ENCODE assay signal across 9 mouse cellular contexts in genomic region chr5:128482617-128483440, GRCm38 (mm10). TPM values are rescaled to one million over a fixed set of nuclear protein-coding genes. Genes with fewer than 3 reads are reported as not detected.
DNase-seq lines count a peak whose midpoint lies in the region; ATAC-seq and TF ChIP-seq lines count a peak whose summit lies in the region.
"Had no signal": no experiment of that assay in that cellular context is flagged by ENCODE, and none has a peak within 500 bp of the region (broad histone marks: within the 10 kb centered on the region; RNA-seq: fewer than 3 reads in every experiment).

No protein-coding gene starts in this region.

- H3K4me2 ChIP-seq in kidney, postnatal 0 days (ENCODE audit: low read length) = peak overlapping the region; percentile 18; the same call in 1 of the 2 replicates
- H3K4me2 ChIP-seq in embryonic facial prominence, embryonic 11.5 days (ENCODE audit: low read depth, low read length) = peak overlapping the region; percentile 41
- peak overlapping the region; percentile 57 for H3K4me2 ChIP-seq in hindbrain, embryonic 15.5 days
- H3K4me2 ChIP-seq in neural tube, embryonic 15.5 days = peak overlapping the region; percentile 49

- peak; percentile 9 for DNase-seq in kidney, postnatal 0 days (ENCODE audit: low spot score)
- no peak for DNase-seq in kidney, adult 11 months
- peak; percentile 23 for DNase-seq in embryonic facial prominence, embryonic 11.5 days (ENCODE audit: low spot score)
- DNase-seq in layer of hippocampus, adult 9-11 months = no peak
- no peak for DNase-seq in thymus, postnatal 4 days
- no peak for DNase-seq in adrenal gland, adult 2 months

- no peak overlapping the region for H3K27ac ChIP-seq in kidney, postnatal 0 days
- no peak overlapping the region for H3K27ac ChIP-seq in embryonic facial prominence, embryonic 11.5 days (replicated peaks; ENCODE audit: low read depth, low read length)
- H3K27ac ChIP-seq in hindbrain, embryonic 15.5 days (replicated peaks) = 0 out of 2 replicates have a peak overlapping the region, but pooled peaks have one; percentile 3
- H3K27ac ChIP-seq in neural tube, embryonic 15.5 days (replicated peaks) = no peak overlapping the region

- no peaks in the 10 kb centered on the region for H3K36me3 ChIP-seq in kidney, postnatal 0 days (ENCODE audit: insufficient read depth, low read length)
- H3K36me3 ChIP-seq in embryonic facial prominence, embryonic 11.5 days (replicated peaks; ENCODE audit: control insufficient read depth, insufficient read depth, low read depth, low read length) = no peaks in the 10 kb centered on the region
- no peaks in the 10 kb centered on the region for H3K36me3 ChIP-seq in hindbrain, embryonic 15.5 days
- no peaks in the 10 kb centered on the region for H3K36me3 ChIP-seq in neural tube, embryonic 15.5 days

- WGBS in kidney, postnatal 0 days = 2% methylated on average over 20 of the region's 20 CpGs
- WGBS in embryonic facial prominence, embryonic 11.5 days = 3% methylated on average over 20 of the region's 20 CpGs
- WGBS in hindbrain, embryonic 15.5 days = 3% methylated on average over 20 of the region's 20 CpGs
- 6% methylated on average over 20 of the region's 20 CpGs for WGBS in neural tube, embryonic 15.5 days

- peaks cover 5% of the 10 kb centered on the region; the same call in 1 of the 2 replicates for H3K27me3 ChIP-seq in kidney, postnatal 0 days (ENCODE audit: insufficient read depth, low read length)
- peaks cover 12% of the 10 kb centered on the region for H3K27me3 ChIP-seq in embryonic facial prominence, embryonic 11.5 days (ENCODE audit: control insufficient read depth, insufficient read depth, low read length)
- H3K27me3 ChIP-seq in hindbrain, embryonic 15.5 days = no peaks in the 10 kb centered on the region
- peaks cover 4% of the 10 kb centered on the region for H3K27me3 ChIP-seq in neural tube, embryonic 15.5 days (replicated peaks)

- ATAC-seq in kidney, postnatal 0 days (replicated peaks; ENCODE audit: low FRiP score, low read depth) = no peak
- ATAC-seq in embryonic facial prominence, embryonic 11.5 days (replicated peaks; ENCODE audit: insufficient number of reproducible peaks, low FRiP score, low TSS enrichment, low read depth) = 0 out of 2 replicates have a peak, but pooled peaks have one; percentile 34
- ATAC-seq in hindbrain, embryonic 15.5 days (ENCODE audit: low FRiP score, low read depth) = peak; percentile 54; the same call in 1 of the 2 replicates
- peak; percentile 55; the same call in 1 of the 2 replicates for ATAC-seq in neural tube, embryonic 15.5 days (ENCODE audit: low FRiP score)

- H3K9ac ChIP-seq in kidney, postnatal 0 days (ENCODE audit: low read depth, low read length) = no peak overlapping the region
- no peak overlapping the region for H3K9ac ChIP-seq in embryonic facial prominence, embryonic 11.5 days (replicated peaks; ENCODE audit: low read length)
- peak overlapping the region; percentile 21 for H3K9ac ChIP-seq in hindbrain, embryonic 15.5 days
- H3K9ac ChIP-seq in neural tube, embryonic 15.5 days (replicated peaks) = no peak overlapping the region

- H3K4me1 ChIP-seq in kidney, postnatal 0 days (replicated peaks; ENCODE audit: insufficient read depth, low read length) = no peaks in the 10 kb centered on the region
- H3K4me1 ChIP-seq in embryonic facial prominence, embryonic 11.5 days (ENCODE audit: control insufficient read depth, insufficient read depth, low read length) = no peaks in the 10 kb centered on the region
- H3K4me1 ChIP-seq in hindbrain, embryonic 15.5 days (replicated peaks) = peaks cover 17% of the 10 kb centered on the region
- H3K4me1 ChIP-seq in neural tube, embryonic 15.5 days = peaks cover 14% of the 10 kb centered on the region

- TF ChIP-seq CTCF in kidney, postnatal 0 days (IDR thresholded peaks at IDR 0.05; ENCODE audit: low read depth) = no peak

- no peak overlapping the region for H3K4me3 ChIP-seq in kidney, postnatal 0 days (replicated peaks; ENCODE audit: low read depth, low read length)
- H3K4me3 ChIP-seq in embryonic facial prominence, embryonic 11.5 days (ENCODE audit: low read depth, low read length) = 0 out of 2 replicates have a peak overlapping the region, but pooled peaks have one; percentile 14
- peak overlapping the region; percentile 24 for H3K4me3 ChIP-seq in hindbrain, embryonic 15.5 days
- H3K4me3 ChIP-seq in neural tube, embryonic 15.5 days (replicated peaks) = peak overlapping the region; percentile 13

- H3K9me3 ChIP-seq in kidney, postnatal 0 days (replicated peaks; ENCODE audit: low read length) = no peaks in the 10 kb centered on the region
- no peaks in the 10 kb centered on the region for H3K9me3 ChIP-seq in embryonic facial prominence, embryonic 11.5 days (replicated peaks; ENCODE audit: control insufficient read depth, low read length)
- no peaks in the 10 kb centered on the region for H3K9me3 ChIP-seq in hindbrain, embryonic 15.5 days
- no peaks in the 10 kb centered on the region for H3K9me3 ChIP-seq in neural tube, embryonic 15.5 days (replicated peaks)

RNA-seq across cellular contexts. Expression of gene Tmem132d, which starts 50.0 kb away (rescaled TPM):
- 0.14 and 0.24 TPM in 2 replicates for polyA plus RNA-seq in kidney, postnatal 0 days (2015; fragmentation: Nextera tagmentation; extraction: Ambion mirVana)
- polyA plus RNA-seq in embryonic facial prominence, embryonic 11.5 days (2014; fragmentation: Nextera tagmentation; extraction: Ambion mirVana) = 0.39 and 0.56 TPM in 2 replicates
- 4.5 and 6.3 TPM in 2 replicates for polyA plus RNA-seq in hindbrain, embryonic 15.5 days (2015; fragmentation: Nextera tagmentation; extraction: Ambion mirVana)
- polyA plus RNA-seq in neural tube, embryonic 15.5 days (2015; fragmentation: Nextera tagmentation; extraction: Ambion mirVana) = 3.0 and 3.1 TPM in 2 replicates
- total RNA-seq in adrenal gland, adult 2 months (2021) = under 1 TPM; 0.03 to 0.06 TPM
- polyA plus RNA-seq in adrenal gland, adult 2 months (2012; rRNA removed) = 0.01 and 0.02 TPM in 2 replicates
- total RNA-seq: liver, adult 2 months had no signal
- polyA plus RNA-seq: liver, adult 2 months had no signal

Comparison
In these comparisons a context has a peak if more than half of its experiments do, and no peak if none do; other contexts are left out.
1. DNase-seq: peak in kidney, postnatal 0 days (single experiment) and embryonic facial prominence, embryonic 11.5 days (single experiment); none in kidney, adult 11 months (single experiment), layer of hippocampus, adult 9-11 months (single experiment), thymus, postnatal 4 days (single experiment) and adrenal gland, adult 2 months (single experiment).
2. Peak in every context shown above with its lines, with median percentiles within 50 percentile points of each other: H3K4me2 ChIP-seq.